12 mouse cellular contexts compared by ENCODE assay signal in genomic region chr14:58637405-58638336, GRCm38 (mm10).
DNase-seq lines count a peak whose midpoint lies in the region; ATAC-seq lines count a peak whose summit lies in the region.
"Had no signal": no experiment of that assay in that cellular context is flagged by ENCODE, and none has a peak within 500 bp of the region (broad histone marks: within the 10 kb centered on the region; RNA-seq: fewer than 3 reads in every experiment).

No protein-coding gene starts in this region.

- no peaks in the 10 kb centered on the region for H3K9me3 ChIP-seq in heart, embryonic 12.5 days (replicated peaks)
- H3K9me3 ChIP-seq in forebrain, embryonic 15.5 days = no peaks in the 10 kb centered on the region
- no peaks in the 10 kb centered on the region for H3K9me3 ChIP-seq in limb, embryonic 11.5 days (ENCODE audit: control insufficient read depth, low read length)
- no peaks in the 10 kb centered on the region for H3K9me3 ChIP-seq in neural tube, embryonic 14.5 days (ENCODE audit: control insufficient read depth, low read length)
- H3K9me3 ChIP-seq: liver, embryonic 15.5 days had no signal

- H3K27ac ChIP-seq in heart, embryonic 12.5 days (ENCODE audit: poor library complexity, severe bottlenecking) = no peak overlapping the region
- no peak overlapping the region for H3K27ac ChIP-seq in forebrain, embryonic 15.5 days (replicated peaks)
- 0 out of 2 replicates have a peak overlapping the region, but pooled peaks have one; percentile 36 for H3K27ac ChIP-seq in limb, embryonic 11.5 days (replicated peaks; ENCODE audit: low read depth, low read length)
- no peak overlapping the region for H3K27ac ChIP-seq in neural tube, embryonic 14.5 days (ENCODE audit: low read depth, low read length)
- H3K27ac ChIP-seq: liver, embryonic 15.5 days had no signal

- no peaks in the 10 kb centered on the region for H3K4me1 ChIP-seq in heart, embryonic 12.5 days (replicated peaks)
- peaks cover 14% of the 10 kb centered on the region for H3K4me1 ChIP-seq in forebrain, embryonic 15.5 days
- H3K4me1 ChIP-seq in limb, embryonic 11.5 days (ENCODE audit: control insufficient read depth, insufficient read depth, low read length) = peaks cover 13% of the 10 kb centered on the region
- 0 out of 2 replicates have a peak, but pooled peaks cover 5% of the 10 kb centered on the region for H3K4me1 ChIP-seq in neural tube, embryonic 14.5 days (ENCODE audit: control insufficient read depth, insufficient read depth, low read length)
- H3K4me1 ChIP-seq: liver, embryonic 15.5 days had no signal

- no peaks in the 10 kb centered on the region for H3K36me3 ChIP-seq in heart, embryonic 12.5 days
- no peaks in the 10 kb centered on the region for H3K36me3 ChIP-seq in forebrain, embryonic 15.5 days
- H3K36me3 ChIP-seq in limb, embryonic 11.5 days (ENCODE audit: control insufficient read depth, insufficient read depth, low read length) = no peaks in the 10 kb centered on the region
- H3K36me3 ChIP-seq in neural tube, embryonic 14.5 days (ENCODE audit: control insufficient read depth, insufficient read depth, low read length) = no peaks in the 10 kb centered on the region
- H3K36me3 ChIP-seq: liver, embryonic 15.5 days had no signal

- no peak overlapping the region for H3K4me2 ChIP-seq in heart, embryonic 12.5 days
- H3K4me2 ChIP-seq in forebrain, embryonic 15.5 days (replicated peaks) = 0 out of 2 replicates have a peak overlapping the region, but pooled peaks have one; percentile 9
- H3K4me2 ChIP-seq in limb, embryonic 11.5 days (ENCODE audit: low read depth, severe bottlenecking) = no peak overlapping the region
- no peak overlapping the region for H3K4me2 ChIP-seq in neural tube, embryonic 14.5 days (ENCODE audit: low read depth, low read length)
- H3K4me2 ChIP-seq: liver, embryonic 15.5 days had no signal

- no peak overlapping the region for H3K9ac ChIP-seq in heart, embryonic 12.5 days
- no peak overlapping the region for H3K9ac ChIP-seq in forebrain, embryonic 15.5 days (replicated peaks)
- H3K9ac ChIP-seq in limb, embryonic 11.5 days (ENCODE audit: low read length) = no peak overlapping the region
- no peak overlapping the region for H3K9ac ChIP-seq in neural tube, embryonic 14.5 days (replicated peaks; ENCODE audit: low read depth, low read length)
- H3K9ac ChIP-seq: liver, embryonic 15.5 days had no signal

- 82% methylated on average over 13 of the region's 13 CpGs for WGBS in heart, embryonic 12.5 days
- WGBS in forebrain, embryonic 15.5 days = 5% methylated on average over 13 of the region's 13 CpGs
- 27% methylated on average over 13 of the region's 13 CpGs for WGBS in limb, embryonic 11.5 days
- WGBS in neural tube, embryonic 14.5 days = 18% methylated on average over 13 of the region's 13 CpGs

- peak; percentile 66 for DNase-seq in heart, adult 11 months
- peak; percentile 60 for DNase-seq in limb, embryonic 11.5 days (ENCODE audit: low spot score)
- DNase-seq in adrenal gland, adult (ENCODE audit: inconsistent age in 2 of 2, low spot score in 1 of 2) = no peak
- no peak for DNase-seq in heart, postnatal 36 days
- DNase-seq in ovary, postnatal 36 days (ENCODE audit: low spot score) = no peak
- DNase-seq: heart, postnatal 14 days; kidney, adult 18-20 months; lung, postnatal 4 days had no signal

- no peak for ATAC-seq in heart, embryonic 12.5 days (ENCODE audit: insufficient number of reproducible peaks, low FRiP score)
- peak; percentile 81 for ATAC-seq in forebrain, embryonic 15.5 days (replicated peaks)
- 0 out of 2 replicates have a peak, but pooled peaks have one; percentile 39 for ATAC-seq in limb, embryonic 11.5 days (ENCODE audit: insufficient number of reproducible peaks, low FRiP score, low TSS enrichment, low read depth)
- peak; percentile 79 for ATAC-seq in neural tube, embryonic 14.5 days (ENCODE audit: low read depth)

- intact Hi-C loops in heart, postnatal 36 days (cut with DNase I) = loop anchor here (1.0 kb wide), 1 partner anchor 24 kb away; no protein-coding TSS in a partner anchor

- H3K27me3 ChIP-seq in heart, embryonic 12.5 days (replicated peaks) = no peaks in the 10 kb centered on the region
- 0 out of 2 replicates have a peak, but pooled peaks cover 6% of the 10 kb centered on the region for H3K27me3 ChIP-seq in forebrain, embryonic 15.5 days
- no peaks in the 10 kb centered on the region for H3K27me3 ChIP-seq in limb, embryonic 11.5 days (ENCODE audit: control insufficient read depth, insufficient read depth, low read length)
- no peaks in the 10 kb centered on the region for H3K27me3 ChIP-seq in neural tube, embryonic 14.5 days (ENCODE audit: control insufficient read depth, insufficient read depth, low read length)
- H3K27me3 ChIP-seq: liver, embryonic 15.5 days had no signal

- no peak overlapping the region for H3K4me3 ChIP-seq in heart, embryonic 12.5 days
- no peak overlapping the region for H3K4me3 ChIP-seq in forebrain, embryonic 15.5 days
- H3K4me3 ChIP-seq in limb, embryonic 11.5 days (ENCODE audit: low read depth, low read length) = no peak overlapping the region
- H3K4me3 ChIP-seq in neural tube, embryonic 14.5 days (ENCODE audit: low read depth, low read length) = no peak overlapping the region
- H3K4me3 ChIP-seq: liver, embryonic 15.5 days had no signal

Comparison
In these comparisons a context has a peak if more than half of its experiments do, and no peak if none do; other contexts are left out.
1. DNase-seq: peak in heart, adult 11 months (single experiment) and limb, embryonic 11.5 days (single experiment); none in adrenal gland, adult (0 of 2), heart, postnatal 36 days (0 of 2) and ovary, postnatal 36 days (single experiment).